Mouse (Mus musculus) neural tube, embryonic 14.5 days (tissue): ENCODE measurements at regions not wholly inside any gene's neighbourhood (a gene's known extent, or its start where the extent isn't known, plus 50 kb on each side); places are given as distances from the start of the nearest gene placed in this dataset.

Experiments
- ATAC-seq: fragments of 200-750 bp; cut with Nextera tagmentation; 2 replicates; pipeline ENCODE4 v1.8.0; 2017; ENCODE audit warnings: low read depth, mild to moderate bottlenecking, moderate TSS enrichment, moderate library complexity
- H3K27ac ChIP-seq: fragments of 300-500 bp; sonication (generic); 2 replicates; pipeline ENCODE4 v1.5.1; 2014; ENCODE audit warnings: low read depth, mild to moderate bottlenecking, control low read depth, low read length, moderate library complexity, mixed read lengths
- H3K27me3 ChIP-seq: fragments of 300-500 bp; sonication (generic); 2 replicates; pipeline ENCODE4 v1.6.1; 2014; ENCODE audit warnings: low read length; ENCODE audit not compliant: control insufficient read depth, insufficient read depth
- H3K36me3 ChIP-seq: fragments of 300-500 bp; sonication (generic); 2 replicates; pipeline ENCODE4 v1.6.1; 2014; ENCODE audit warnings: low read length, mixed read lengths; ENCODE audit not compliant: control insufficient read depth, insufficient read depth
- H3K4me1 ChIP-seq: fragments of 300-500 bp; sonication (generic); 2 replicates; pipeline ENCODE4 v1.6.1; 2014; ENCODE audit warnings: low read length; ENCODE audit not compliant: control insufficient read depth, insufficient read depth
- H3K4me2 ChIP-seq: fragments of 300-500 bp; sonication (generic); 2 replicates; pipeline ENCODE4 v1.6.1; 2014; ENCODE audit warnings: mild to moderate bottlenecking, low read depth, low read length, control low read depth
- H3K4me3 ChIP-seq: fragments of 300-500 bp; sonication (generic); 2 replicates; pipeline ENCODE4 v1.5.1; 2014; ENCODE audit warnings: low read depth, low read length, control low read depth, mixed read lengths
- H3K9ac ChIP-seq: fragments of 300-500 bp; sonication (generic); replicated peaks from 2 replicates; pipeline ENCODE4 v1.6.1; 2014; ENCODE audit warnings: low read depth, mild to moderate bottlenecking, control low read depth, low read length, mixed read lengths
- H3K9me3 ChIP-seq: fragments of 300-500 bp; sonication (generic); 2 replicates; pipeline ENCODE4 v1.6.1; 2016; ENCODE audit warnings: low read length; ENCODE audit not compliant: control insufficient read depth
- WGBS: fragments of 180-500 bp; shearing (Covaris S2); extraction: QIAGEN DNeasy Blood & Tissue Kit; methylation state at CpG from one replicate; pipeline ENCODE4 v1.1.7; 2014; 5-methylcytosine and 5-hydroxymethylcytosine counted together

DNA sequence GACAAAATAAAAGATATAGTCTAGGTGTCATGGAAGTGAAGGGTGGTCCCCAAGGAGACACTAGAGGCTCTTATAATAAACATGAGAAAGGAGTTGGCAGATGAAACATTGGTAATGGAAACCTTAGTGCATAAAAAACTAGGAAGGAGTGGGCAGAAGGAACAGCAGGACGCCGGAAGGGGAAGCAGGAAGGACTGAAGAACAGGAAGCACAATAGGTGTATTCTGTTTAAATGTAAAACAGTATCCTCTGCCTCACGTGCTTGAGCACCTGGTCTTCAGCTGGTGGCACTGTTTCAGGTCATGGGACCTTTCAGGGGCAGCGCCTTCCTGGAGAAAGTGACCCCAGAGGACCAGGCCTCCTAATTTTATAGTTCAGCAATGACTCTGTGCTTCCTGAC lies 310.6 kb downstream of the Jrkl start:
- no peaks in the 10 kb centered on the region for H3K4me1 ChIP-seq
- H3K4me2 ChIP-seq = no peak overlapping the region
- 84% methylated on average over 4 of the region's 4 CpGs for WGBS
- H3K27ac ChIP-seq = no peak overlapping the region
- no peaks in the 10 kb centered on the region for H3K27me3 ChIP-seq
- H3K9me3 ChIP-seq = no peaks in the 10 kb centered on the region
- H3K4me3 ChIP-seq = no peak overlapping the region
- no peaks in the 10 kb centered on the region for H3K36me3 ChIP-seq
- no peak overlapping the region for H3K9ac ChIP-seq
- no peak for ATAC-seq

DNA sequence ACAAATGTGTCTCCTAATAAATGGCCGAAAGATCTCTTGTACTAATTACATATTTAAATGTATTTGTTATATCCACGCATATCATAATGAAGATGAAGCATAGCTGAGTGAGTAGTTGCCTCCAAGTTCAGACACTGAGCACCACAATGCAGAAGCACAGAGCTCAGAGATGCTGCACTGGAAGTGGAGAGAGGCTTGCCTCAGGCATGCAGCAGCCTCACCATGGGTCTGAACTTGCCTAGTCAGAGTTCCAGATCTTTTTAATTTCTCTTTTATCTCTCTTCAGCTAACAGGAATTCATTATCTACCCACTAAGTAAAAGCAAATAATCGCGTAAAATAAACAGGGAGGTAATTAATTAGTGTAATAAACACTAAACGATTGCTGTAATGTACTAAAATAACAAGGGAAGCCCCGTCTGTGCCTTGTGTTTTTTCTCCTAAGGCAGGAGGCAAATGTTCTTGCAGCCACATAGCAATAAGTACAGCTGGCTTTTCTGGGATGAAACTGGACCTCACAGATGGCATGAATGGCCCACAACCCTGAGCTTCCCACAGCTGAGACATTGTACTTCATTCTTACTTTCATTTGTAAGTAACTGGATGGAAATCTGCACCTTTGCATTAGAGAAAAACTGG lies 320.0 kb downstream of the Jrkl start:
- H3K27ac ChIP-seq = no peak overlapping the region
- no peak overlapping the region for H3K9ac ChIP-seq
- H3K4me1 ChIP-seq = no peaks in the 10 kb centered on the region
- ATAC-seq = peak; percentile 87
- H3K27me3 ChIP-seq = no peaks in the 10 kb centered on the region
- H3K4me3 ChIP-seq = no peak overlapping the region
- 59% methylated on average over 6 of the region's 6 CpGs for WGBS
- no peaks in the 10 kb centered on the region for H3K9me3 ChIP-seq
- no peak overlapping the region for H3K4me2 ChIP-seq
- no peaks in the 10 kb centered on the region for H3K36me3 ChIP-seq

DNA sequence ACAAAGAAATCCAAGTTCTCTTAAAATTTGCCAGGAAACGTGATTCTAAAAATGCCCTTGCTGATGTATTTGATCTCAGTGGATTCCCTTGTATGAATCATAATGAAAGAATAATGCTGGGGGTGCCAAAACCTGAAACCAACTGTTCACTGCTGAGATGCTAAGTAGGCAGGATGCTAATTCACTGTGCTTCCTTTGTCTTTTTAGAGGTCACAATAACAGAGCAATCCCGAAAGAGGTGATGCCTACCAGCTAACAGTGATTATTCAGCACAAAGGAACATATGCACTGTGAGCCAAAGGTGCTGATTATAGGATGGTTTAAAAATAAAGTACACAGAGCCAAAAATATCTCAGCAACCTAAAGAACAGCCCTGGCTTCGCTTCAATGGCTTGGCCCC lies 344.9 kb downstream of the Jrkl start:
- ATAC-seq = no peak
- H3K36me3 ChIP-seq = no peaks in the 10 kb centered on the region
- no peak overlapping the region for H3K4me2 ChIP-seq
- no peaks in the 10 kb centered on the region for H3K9me3 ChIP-seq
- no peak overlapping the region for H3K27ac ChIP-seq
- WGBS = 71% methylated on average over 3 of the region's 3 CpGs
- H3K27me3 ChIP-seq = no peaks in the 10 kb centered on the region
- no peaks in the 10 kb centered on the region for H3K4me1 ChIP-seq
- H3K9ac ChIP-seq = no peak overlapping the region
- H3K4me3 ChIP-seq = no peak overlapping the region

- Histone ChIP-seq H3K36me3 (no peaks in the 10 kb centered on the region), H3K9ac (no peak overlapping the region), H3K4me2 (no peak overlapping the region), H3K27ac (no peak overlapping the region), H3K9me3 (no peaks in the 10 kb centered on the region), H3K4me1 (no peaks in the 10 kb centered on the region), H3K4me3 (no peak overlapping the region), H3K27me3 (no peaks in the 10 kb centered on the region)
- WGBS = 67% methylated on average over 3 of the region's 3 CpGs
- ATAC-seq = no peak
Measured at GRCm38 (mm10) chr9:12879753-12880490, 365.7 kb downstream of the Jrkl start.

DNA sequence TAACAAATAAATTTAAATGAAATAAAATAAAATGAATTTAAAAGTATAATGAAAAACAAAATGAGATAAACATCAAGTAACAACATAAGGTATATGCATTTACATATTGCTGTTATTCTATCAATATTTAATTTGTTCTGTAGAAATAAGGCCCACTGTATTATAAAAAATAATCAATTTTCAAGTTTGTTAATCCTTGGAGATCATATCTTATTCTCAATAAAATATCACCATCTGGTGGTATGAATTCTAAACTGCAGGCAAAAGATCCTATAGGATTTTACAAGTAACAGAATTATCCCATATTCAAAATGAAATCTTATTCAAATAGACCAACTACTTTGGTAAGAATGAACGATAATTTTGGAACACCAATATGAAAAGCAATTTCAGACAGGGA lies 369.1 kb downstream of the Jrkl start:
- no peak overlapping the region for H3K4me3 ChIP-seq
- no peak for ATAC-seq
- 63% methylated on average over 1 of the region's 1 CpGs for WGBS

GRCm38 (mm10) chr9:12870941-12871340 lies 374.7 kb downstream of the Jrkl start:
- no peak for ATAC-seq
- no peaks in the 10 kb centered on the region for H3K27me3 ChIP-seq
- H3K4me3 ChIP-seq = no peak overlapping the region
- H3K36me3 ChIP-seq = no peaks in the 10 kb centered on the region
- H3K9ac ChIP-seq = no peak overlapping the region
- no peaks in the 10 kb centered on the region for H3K9me3 ChIP-seq
- WGBS = 93% methylated on average over 3 of the region's 3 CpGs
- no peak overlapping the region for H3K27ac ChIP-seq
- H3K4me1 ChIP-seq = no peaks in the 10 kb centered on the region
- H3K4me2 ChIP-seq = no peak overlapping the region

More for the DNA sequence above, 369.1 kb downstream of the Jrkl start:
- H3K27me3 ChIP-seq = no peaks in the 10 kb centered on the region
- no peaks in the 10 kb centered on the region for H3K9me3 ChIP-seq
- H3K9ac ChIP-seq = no peak overlapping the region
- no peak overlapping the region for H3K27ac ChIP-seq
- H3K4me2 ChIP-seq = no peak overlapping the region
- H3K36me3 ChIP-seq = no peaks in the 10 kb centered on the region
- no peaks in the 10 kb centered on the region for H3K4me1 ChIP-seq
